Mouse (Mus musculus) heart, adult 11 months (tissue): ENCODE results near the gene Mid1.
A peak's percentile ranks its signal among the peaks of the same experiment; 100 is the strongest.
"Not testable (repeated sequence)": the region's sequence is repeated elsewhere in the genome, so short reads cannot be mapped to it uniquely, and the experiment has no call there.

Source experiments
- DNase-seq: peaks from one replicate; pipeline ENCODE4 v3.0.0; 2022

Gene Mid1

DNA sequence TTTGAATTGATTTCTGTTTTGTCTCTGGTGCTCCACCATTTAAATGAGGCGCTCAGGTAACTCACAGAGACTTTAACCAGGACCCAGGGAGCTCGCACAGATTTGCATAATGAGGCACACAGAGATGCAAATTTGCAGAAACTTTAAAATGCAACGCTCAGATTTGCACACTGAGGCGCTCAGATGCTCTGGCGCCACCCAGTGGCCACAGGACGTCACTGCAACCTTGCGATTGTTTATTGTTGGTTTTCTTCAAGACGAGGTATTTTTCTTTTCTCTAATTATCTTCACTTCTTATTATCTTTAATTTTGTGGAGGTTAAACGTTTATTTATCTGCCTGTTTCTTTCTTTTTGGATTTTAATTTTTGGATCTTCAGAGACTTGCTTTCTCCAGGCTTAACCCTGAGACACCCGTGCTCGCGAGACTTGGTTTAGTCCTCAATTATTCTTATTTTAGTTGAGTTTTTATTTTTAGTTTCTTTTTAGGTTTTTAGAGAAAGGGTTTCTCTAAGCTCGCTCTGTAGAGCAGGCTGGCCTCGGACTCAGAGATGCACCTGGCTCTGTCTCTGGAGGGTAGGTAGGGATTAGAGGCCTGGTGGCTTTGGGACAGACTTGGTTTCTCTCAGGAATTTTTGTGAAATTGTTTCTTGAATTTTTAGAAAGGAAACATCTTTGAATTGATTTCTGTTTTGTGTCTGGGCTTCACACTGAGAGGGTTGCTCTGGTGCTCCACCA lies 335.1 kb downstream of the Mid1 start:
- DNase-seq = not testable (repeated sequence)

DNA sequence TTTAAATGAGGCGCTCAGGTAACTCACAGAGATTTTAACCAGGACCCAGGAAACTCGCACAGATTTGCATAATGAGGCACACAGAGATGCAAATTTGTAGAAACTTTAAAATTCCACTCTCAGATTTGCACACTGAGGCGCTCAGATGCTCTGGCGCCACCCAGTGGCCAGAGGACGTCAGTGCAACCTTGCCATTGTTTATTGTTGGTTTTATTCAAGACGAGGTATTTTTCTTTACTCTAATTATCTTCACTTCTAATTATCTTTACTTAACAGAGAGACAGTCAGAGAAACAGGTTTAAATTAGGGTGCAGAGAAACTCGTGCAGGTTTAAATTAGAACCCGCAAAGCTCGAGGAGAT lies 335.7 kb downstream of the Mid1 start:
- peak; percentile 97 for DNase-seq

DNA sequence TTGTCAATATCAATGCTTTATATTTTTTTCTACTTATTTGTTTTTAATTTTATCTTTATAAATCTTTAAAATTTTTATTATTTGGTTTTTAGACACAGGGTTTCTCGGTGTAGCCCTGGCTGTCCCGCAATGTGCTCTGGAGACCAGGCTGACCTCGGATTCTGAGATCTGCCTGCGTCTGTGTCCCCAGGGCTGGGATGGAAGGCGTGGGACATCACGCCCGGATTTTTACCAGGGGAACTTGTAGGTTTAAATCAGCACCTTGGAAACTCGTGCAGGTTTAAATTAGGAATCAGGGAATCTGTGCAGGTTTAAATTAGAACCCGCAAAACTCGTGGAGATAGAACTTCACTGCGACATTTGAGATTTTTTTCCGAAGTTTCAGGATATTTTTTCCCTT lies 336.2 kb downstream of the Mid1 start:
- DNase-seq = peak; percentile 97

DNA sequence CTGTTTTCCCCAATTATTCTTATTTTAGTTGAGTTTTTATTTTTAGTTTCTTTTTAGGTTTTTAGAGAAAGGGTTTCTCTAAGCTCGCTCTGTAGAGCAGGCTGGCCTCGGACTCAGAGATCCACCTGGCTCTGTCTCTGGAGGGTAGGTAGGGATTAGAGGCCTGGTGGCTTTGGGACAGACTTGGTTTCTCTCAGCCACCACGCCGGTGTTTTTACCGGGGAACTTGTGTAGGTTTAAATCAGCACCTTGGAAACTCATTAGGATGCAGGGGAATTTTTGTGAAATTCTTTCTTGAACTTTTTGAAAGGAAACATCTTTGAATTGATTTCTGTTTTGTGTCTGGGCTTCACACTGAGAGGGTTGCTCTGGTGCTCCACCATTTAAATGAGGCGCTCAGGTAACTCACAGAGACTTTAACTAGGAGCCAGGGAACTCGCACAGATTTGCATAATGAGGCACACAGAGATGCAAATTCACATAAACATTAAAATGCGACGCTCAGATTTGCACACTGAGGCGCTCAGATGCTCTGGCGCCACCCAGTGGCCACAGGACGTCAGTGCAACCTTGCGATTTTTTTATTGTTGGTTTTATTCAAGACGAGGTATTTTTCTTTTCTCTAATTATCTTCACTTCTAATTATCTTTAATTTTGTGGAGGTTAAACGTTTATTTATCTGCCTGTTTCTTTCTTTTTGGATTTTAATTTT lies 336.9 kb downstream of the Mid1 start:
- peak; percentile 96 for DNase-seq
